Mouse (Mus musculus): ENCODE results near the gene Tmem163.

- TF ChIP-seq EP300 (IDR thresholded peaks at IDR 0.05; ENCODE audit: low read depth), result no peak
- no peak for TF ChIP-seq CTCF (IDR thresholded peaks at IDR 0.05; ENCODE audit: low read depth)
Measured at GRCm38 (mm10) chr1:127577083-127577482, 102.3 kb downstream of the Tmem163 start.
